Mouse (Mus musculus): ENCODE data around the gene Gm7971.
"Not testable (repeated sequence)": the region's sequence is repeated elsewhere in the genome, so short reads cannot be mapped to it uniquely, and the experiment has no call there.

Gm7971 gene

GRCm38 (mm10) chr5:95594775-95595174 lies at the start of gene Gm7971:
Gm7971 (minus strand) TSS chr5:95594875.
- not testable (repeated sequence) for DNase-seq (ENCODE audit: low read depth, low spot score)
